Mouse (Mus musculus) heart, embryonic 14.5 days (tissue): Measurements from ENCODE around the gene Gpc5. TPM values are rescaled to one million over a fixed set of nuclear protein-coding genes. Genes with fewer than 3 reads are reported as not detected.

Experiments
- ATAC-seq: fragments of 200-750 bp; cut with Nextera tagmentation; 2 replicates; pipeline ENCODE4 v1.8.0; 2017; ENCODE audit warnings: low read depth, moderate TSS enrichment; ENCODE audit not compliant: insufficient number of reproducible peaks, insufficient read depth, low FRiP score
- H3K27ac ChIP-seq, 2 experiments: fragments of 200-500 bp in 1 of 2; fragments of 300-500 bp in 1 of 2; sonication (generic) in 1 of 2; replicated peaks in 1 of 2; 2 replicates each; pipeline ENCODE4 v1.5.1; 2012 to 2014; ENCODE audit warnings: low read depth in 2 of 2, low read length in 2 of 2, control low read depth in 1 of 2, mild to moderate bottlenecking in 1 of 2, mixed read lengths in 1 of 2; ENCODE audit not compliant: control insufficient read depth in 1 of 2, insufficient read depth in 1 of 2
- H3K27me3 ChIP-seq: fragments of 300-500 bp; sonication (generic); 2 replicates; pipeline ENCODE4 v1.6.1; 2014; ENCODE audit warnings: mild to moderate bottlenecking, low read length, control low read depth; ENCODE audit not compliant: control insufficient read depth, insufficient read depth
- H3K36me3 ChIP-seq: fragments of 300-500 bp; sonication (generic); 2 replicates; pipeline ENCODE4 v1.6.1; 2014; ENCODE audit warnings: mild to moderate bottlenecking, control low read depth, low read length, mixed read lengths; ENCODE audit not compliant: control insufficient read depth, insufficient read depth
- H3K4me1 ChIP-seq, 2 experiments: fragments of 200-500 bp in 1 of 2; fragments of 300-500 bp in 1 of 2; sonication (generic) in 1 of 2; 2 replicates each; pipeline ENCODE4 v1.6.1; 2012 to 2014; ENCODE audit warnings: low read length in 2 of 2, control low read depth in 1 of 2, mixed read lengths in 1 of 2; ENCODE audit not compliant: control insufficient read depth in 2 of 2, insufficient read depth in 2 of 2
- H3K4me2 ChIP-seq: fragments of 300-500 bp; sonication (generic); 2 replicates; pipeline ENCODE4 v1.6.1; 2014; ENCODE audit warnings: mild to moderate bottlenecking, low read length
- H3K4me3 ChIP-seq, 2 experiments: fragments of 200-500 bp in 1 of 2; fragments of 300-500 bp in 1 of 2; sonication (generic) in 1 of 2; 2 replicates each; pipeline ENCODE4 v1.5.1; 2012 to 2014; ENCODE audit warnings: low read length in 2 of 2, mild to moderate bottlenecking in 2 of 2, control low read depth in 1 of 2, low read depth in 1 of 2, moderate library complexity in 1 of 2; ENCODE audit not compliant: control insufficient read depth in 1 of 2, insufficient read depth in 1 of 2
- H3K9ac ChIP-seq: fragments of 300-500 bp; sonication (generic); 2 replicates; pipeline ENCODE4 v1.6.1; 2014; ENCODE audit warnings: mild to moderate bottlenecking, low read length
- H3K9me3 ChIP-seq: fragments of 300-500 bp; sonication (generic); 2 replicates; pipeline ENCODE4 v1.6.1; 2016; ENCODE audit warnings: low read length, control low read depth; ENCODE audit not compliant: control insufficient read depth
- WGBS: fragments of 180-500 bp; shearing (Covaris S2); extraction: QIAGEN DNeasy Blood & Tissue Kit; methylation state at CpG from one replicate; pipeline ENCODE4 v1.1.7; 2014; 5-methylcytosine and 5-hydroxymethylcytosine counted together
- polyA plus RNA-seq: library from polyadenylated mRNA; unstranded; fragments of >200 nt; fragmentation: Nextera tagmentation; extraction: Ambion mirVana; gene quantifications from 2 replicates; pipeline ENCODE4 v1.2.1, GENCODE M21; 2014

Gene Gpc5
- polyA plus RNA-seq, 1 experiment from 2014 or later: 0.32 TPM

- Histone ChIP-seq H3K9ac (no peak overlapping the region), H3K4me2 (no peak overlapping the region), H3K27me3 (no peaks in the 10 kb centered on the region), H3K4me3 (no peak overlapping the region), H3K36me3 (no peaks in the 10 kb centered on the region), H3K27ac (no peak overlapping the region), H3K4me1 (no peaks in the 10 kb centered on the region), H3K9me3 (no peaks in the 10 kb centered on the region)
- ATAC-seq: no peak
- 71% methylated on average over 4 of the region's 4 CpGs for WGBS
Observed at GRCm38 (mm10) chr14:115546516-115547282, 454.7 kb downstream of the Gpc5 start.

GRCm38 (mm10) chr14:115551996-115552395, 460.0 kb downstream of the Gpc5 start:
- 73% methylated on average over 4 of the region's 4 CpGs for whole genome bisulfite sequencing
- Histone ChIP-seq H3K4me2 (no peak overlapping the region), H3K4me1 (no peaks in the 10 kb centered on the region), H3K9me3 (no peaks in the 10 kb centered on the region), H3K27ac (no peak overlapping the region), H3K27me3 (no peaks in the 10 kb centered on the region), H3K9ac (no peak overlapping the region), H3K36me3 (no peaks in the 10 kb centered on the region), H3K4me3 (no peak overlapping the region)
- no peak for ATAC-seq

- H3K9me3 ChIP-seq: no peaks in the 10 kb centered on the region
- 59% methylated on average over 3 of the region's 3 CpGs for WGBS
- no peak overlapping the region for H3K4me3 ChIP-seq
- H3K27me3 ChIP-seq: no peaks in the 10 kb centered on the region
- H3K9ac ChIP-seq: no peak overlapping the region
- no peak overlapping the region for H3K4me2 ChIP-seq
- no peak overlapping the region for H3K27ac ChIP-seq
- no peaks in the 10 kb centered on the region for H3K4me1 ChIP-seq
- H3K36me3 ChIP-seq: no peaks in the 10 kb centered on the region
- ATAC-seq: no peak
Observed at GRCm38 (mm10) chr14:115580466-115581255, 488.6 kb downstream of the Gpc5 start.

GRCm38 (mm10) chr14:115581256-115581633, 489.2 kb downstream of the Gpc5 start:
- ATAC-seq: no peak
- no peak overlapping the region for H3K4me3 ChIP-seq

GRCm38 (mm10) chr14:115600259-115601029, 508.4 kb downstream of the Gpc5 start:
- Histone ChIP-seq H3K27ac (no peak overlapping the region), H3K4me3 (no peak overlapping the region), H3K27me3 (no peaks in the 10 kb centered on the region), H3K36me3 (no peaks in the 10 kb centered on the region), H3K4me1 (no peaks in the 10 kb centered on the region), H3K9ac (no peak overlapping the region), H3K4me2 (no peak overlapping the region), H3K9me3 (no peaks in the 10 kb centered on the region)
- WGBS: 57% methylated on average over 8 of the region's 8 CpGs
- ATAC-seq: no peak

More at GRCm38 (mm10) chr14:115581256-115581633, 489.2 kb downstream of the Gpc5 start:
- H3K27ac ChIP-seq: no peak overlapping the region
- WGBS: 75% methylated on average over 2 of the region's 2 CpGs
- H3K4me1 ChIP-seq: no peaks in the 10 kb centered on the region
- H3K27me3 ChIP-seq: no peaks in the 10 kb centered on the region
- H3K9me3 ChIP-seq: no peaks in the 10 kb centered on the region
- no peaks in the 10 kb centered on the region for H3K36me3 ChIP-seq
- no peak overlapping the region for H3K4me2 ChIP-seq
- no peak overlapping the region for H3K9ac ChIP-seq

GRCm38 (mm10) chr14:115614154-115614553, 522.1 kb downstream of the Gpc5 start:
- H3K4me2 ChIP-seq: no peak overlapping the region
- H3K4me3 ChIP-seq: no peak overlapping the region
- H3K36me3 ChIP-seq: no peaks in the 10 kb centered on the region
- H3K27ac ChIP-seq: no peak overlapping the region
- no peaks in the 10 kb centered on the region for H3K27me3 ChIP-seq
- no peaks in the 10 kb centered on the region for H3K4me1 ChIP-seq
- H3K9me3 ChIP-seq: no peaks in the 10 kb centered on the region
- no peak overlapping the region for H3K9ac ChIP-seq
- WGBS: 65% methylated on average over 4 of the region's 4 CpGs
- no peak for ATAC-seq

- Histone ChIP-seq H3K9ac (no peak overlapping the region), H3K4me2 (no peak overlapping the region), H3K27ac (no peak overlapping the region), H3K4me1 (no peaks in the 10 kb centered on the region), H3K4me3 (no peak overlapping the region), H3K36me3 (no peaks in the 10 kb centered on the region), H3K9me3 (no peaks in the 10 kb centered on the region), H3K27me3 (no peaks in the 10 kb centered on the region)
- no peak for ATAC-seq
- 37% methylated on average over 2 of the region's 2 CpGs for WGBS
Observed at GRCm38 (mm10) chr14:115616305-115616704, 524.3 kb downstream of the Gpc5 start.
